Mouse (Mus musculus): ENCODE results near the gene Ash1l. TPM values are rescaled to one million over a fixed set of nuclear protein-coding genes. Genes with fewer than 3 reads are reported as not detected.

The Ash1l gene
- total RNA-seq (2022) = 10 to 100 TPM; 40.2 to 43.4 (median 42.0) TPM

DNA sequence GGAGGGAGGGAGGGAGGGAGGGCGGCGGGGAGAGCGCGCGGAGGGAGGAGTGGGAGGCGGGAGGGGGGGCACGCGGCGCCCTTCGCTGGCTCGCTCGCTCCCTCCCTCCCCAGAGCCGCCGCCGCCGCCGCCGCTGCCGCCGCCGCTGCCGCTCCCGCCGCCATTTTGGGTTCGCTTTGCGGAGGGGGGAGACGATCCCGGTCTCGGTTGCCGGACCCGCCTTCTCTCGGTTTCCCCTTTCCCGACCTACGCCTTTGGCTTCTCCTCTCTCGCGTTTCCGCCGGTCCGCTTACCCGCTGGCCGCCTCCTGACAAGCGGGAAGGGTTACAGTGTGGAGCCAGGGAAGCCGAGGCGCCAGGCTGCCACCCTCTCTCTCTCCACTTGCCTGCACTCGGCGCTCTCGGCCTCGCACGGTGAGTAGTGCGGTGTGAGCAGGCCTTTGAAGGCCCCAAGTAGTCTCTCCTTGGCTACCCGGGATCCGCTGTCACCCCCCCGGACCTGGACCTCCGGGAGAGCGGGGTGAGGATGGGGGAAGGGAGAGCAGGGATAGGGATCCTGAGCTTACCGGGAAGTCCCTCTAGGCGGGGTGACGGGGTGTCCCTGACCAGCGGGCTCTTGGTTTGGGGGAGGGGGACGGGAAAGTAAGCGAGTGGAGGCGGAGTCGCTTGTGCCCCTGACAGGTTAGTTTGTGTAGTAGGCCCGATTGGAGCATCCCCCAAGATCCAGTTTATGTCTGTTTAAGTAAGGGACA lies at the start of gene Ash1l, which contains the start of gene Dap3:
Ash1l (plus strand) TSS at position 47 of the 751 bp plus-strand sequence.
Dap3 (minus strand) TSS at position 606 of the 751 bp plus-strand sequence.
- peak; percentile 69 for DNase-seq (ENCODE audit: low spot score)

DNA sequence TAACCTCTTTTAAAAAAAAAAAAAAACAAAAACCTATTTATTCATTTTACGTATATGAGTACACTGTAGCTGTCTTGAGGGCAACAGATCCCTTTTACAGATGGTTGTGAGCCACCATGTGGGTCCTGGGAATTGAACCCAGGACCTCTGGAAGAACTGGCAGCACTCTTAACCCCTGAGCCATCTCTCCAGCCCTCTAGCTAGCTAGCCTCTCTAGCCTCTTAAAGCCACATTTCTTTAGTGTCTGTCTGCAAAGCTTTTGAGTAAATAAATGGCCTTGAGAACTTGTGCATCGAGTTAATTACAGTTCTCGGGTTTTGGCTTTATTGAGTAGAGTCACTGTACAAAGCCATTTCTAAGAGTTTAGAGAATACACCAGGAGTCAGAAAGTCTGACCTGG lies 45.6 kb upstream of the Ash1l start:
- no peak for DNase-seq (ENCODE audit: low spot score)

- no peak for DNase-seq (ENCODE audit: low spot score)
Measured at GRCm38 (mm10) chr3:88905209-88905608, 45.2 kb upstream of the Ash1l start.

- no peak for DNase-seq (ENCODE audit: low spot score)
Measured at GRCm38 (mm10) chr3:88905741-88906140, 44.7 kb upstream of the Ash1l start.

DNA sequence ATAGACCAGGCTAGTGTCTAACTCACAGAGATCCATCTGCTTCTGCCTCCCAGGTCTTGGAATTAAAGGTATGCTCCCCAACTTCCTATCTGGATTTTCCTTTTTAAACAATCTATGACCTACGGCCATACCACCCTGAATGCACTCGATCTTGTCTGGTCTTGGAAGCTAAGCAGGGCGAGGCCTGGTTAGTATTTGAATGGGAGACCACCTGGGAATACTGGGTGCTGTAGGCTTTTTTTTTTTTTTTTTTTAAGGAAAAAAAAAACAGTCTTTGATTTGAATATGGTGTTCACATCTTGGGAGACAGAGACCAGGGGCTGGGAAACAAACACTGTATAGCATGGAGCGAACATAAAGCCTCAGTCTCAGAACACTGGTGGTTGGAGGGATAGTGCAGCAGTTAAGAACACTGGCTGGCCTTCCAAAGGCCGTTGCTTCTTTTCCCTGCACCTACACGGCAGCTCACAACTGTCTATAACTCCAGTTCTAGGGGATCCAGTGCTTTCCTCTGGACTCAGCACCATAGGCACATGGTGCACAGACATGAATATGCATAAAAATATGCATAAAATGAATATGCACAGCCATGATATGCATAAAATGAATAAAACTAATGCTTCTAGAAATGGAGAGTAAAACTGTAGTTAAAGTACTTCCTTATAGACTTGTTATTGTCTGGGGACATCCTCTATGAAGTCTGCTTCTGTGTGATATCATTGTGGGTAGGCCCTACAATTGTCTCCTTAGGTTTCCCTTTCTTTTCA lies 43.8 kb upstream of the Ash1l start:
- no peak for DNase-seq (ENCODE audit: low spot score)

GRCm38 (mm10) chr3:88912585-88912984 lies 37.8 kb upstream of the Ash1l start:
- no peak for DNase-seq (ENCODE audit: low spot score)

DNA sequence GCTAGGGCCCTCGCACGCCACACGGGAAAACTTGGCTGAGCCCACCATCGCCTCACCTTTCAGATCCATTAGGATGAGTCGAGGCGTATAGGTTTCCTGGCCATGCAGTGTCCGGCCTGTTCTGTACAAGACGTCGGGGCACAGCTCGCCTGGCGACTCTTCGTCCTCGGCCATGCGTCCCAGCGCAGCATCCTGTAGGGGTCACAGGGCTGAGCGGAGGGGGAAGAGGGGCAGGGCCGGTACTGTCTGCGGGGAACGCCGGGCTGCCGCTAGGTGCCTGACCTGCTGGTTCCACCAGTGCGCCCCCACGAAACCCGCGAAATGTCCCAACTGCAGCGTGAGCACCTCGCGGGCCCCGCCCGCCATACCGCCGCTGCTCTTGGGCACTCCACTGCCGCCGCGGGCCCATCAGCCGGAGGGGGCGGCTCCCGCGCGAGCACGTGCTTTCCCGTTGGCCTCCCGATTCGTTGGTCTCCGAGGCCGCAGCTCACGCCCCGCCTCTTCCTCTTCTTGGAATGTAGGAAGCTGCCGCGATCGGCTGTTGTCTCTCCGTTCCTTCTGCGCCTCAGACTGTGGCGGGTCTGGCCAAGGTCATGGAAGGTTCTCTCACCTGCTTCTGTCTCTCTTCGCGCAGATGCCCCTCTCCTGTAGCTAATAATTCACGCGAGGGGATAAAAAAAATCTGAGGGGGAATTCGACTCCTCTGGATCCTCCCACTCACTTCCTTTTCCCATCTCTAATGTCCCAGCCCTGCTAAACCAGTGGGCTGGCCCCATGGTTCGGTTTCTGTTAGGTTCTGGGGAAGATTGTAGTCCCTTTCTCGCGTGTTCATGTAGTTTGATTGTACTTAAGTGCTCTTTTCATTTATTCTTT lies 36.7 kb upstream of the Ash1l start, which contains the start of gene Msto1:
Msto1 (minus strand) TSS at position 489 of the 873 bp plus-strand sequence.
- peak; percentile 92 for DNase-seq (ENCODE audit: low spot score)

DNA sequence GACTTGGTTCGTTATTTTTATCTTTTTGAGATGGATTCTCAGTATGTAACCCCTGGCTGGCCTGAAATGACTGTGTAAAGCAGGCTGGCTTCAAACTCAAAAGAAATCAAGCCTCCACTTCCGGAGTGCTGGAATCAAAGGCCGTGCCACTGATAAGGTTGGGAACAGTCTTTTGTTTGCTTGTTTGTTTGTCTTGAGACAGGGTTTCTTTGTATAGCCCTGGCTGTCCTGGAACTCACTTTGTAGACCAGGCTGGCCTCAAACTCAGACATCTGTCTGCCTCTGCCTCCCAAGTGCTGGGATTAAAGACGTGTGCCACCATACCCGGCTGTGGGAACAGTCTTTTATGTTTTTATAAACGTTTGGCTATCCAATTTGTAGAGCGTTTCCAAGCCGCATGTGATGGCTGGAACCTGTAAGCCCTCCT lies 36.0 kb upstream of the Ash1l start:
- no peak for DNase-seq (ENCODE audit: low spot score)

GRCm38 (mm10) chr3:88918981-88919380 lies 31.4 kb upstream of the Ash1l start:
- no peak for DNase-seq (ENCODE audit: low spot score)

- DNase-seq (ENCODE audit: low spot score) = no peak
Measured at GRCm38 (mm10) chr3:88921411-88921810, 29.0 kb upstream of the Ash1l start.

GRCm38 (mm10) chr3:88923989-88924591 lies 26.3 kb upstream of the Ash1l start:
- DNase-seq (ENCODE audit: low spot score) = peak; percentile 12

GRCm38 (mm10) chr3:88925651-88926050 lies 24.8 kb upstream of the Ash1l start:
- DNase-seq (ENCODE audit: low spot score) = no peak

DNA sequence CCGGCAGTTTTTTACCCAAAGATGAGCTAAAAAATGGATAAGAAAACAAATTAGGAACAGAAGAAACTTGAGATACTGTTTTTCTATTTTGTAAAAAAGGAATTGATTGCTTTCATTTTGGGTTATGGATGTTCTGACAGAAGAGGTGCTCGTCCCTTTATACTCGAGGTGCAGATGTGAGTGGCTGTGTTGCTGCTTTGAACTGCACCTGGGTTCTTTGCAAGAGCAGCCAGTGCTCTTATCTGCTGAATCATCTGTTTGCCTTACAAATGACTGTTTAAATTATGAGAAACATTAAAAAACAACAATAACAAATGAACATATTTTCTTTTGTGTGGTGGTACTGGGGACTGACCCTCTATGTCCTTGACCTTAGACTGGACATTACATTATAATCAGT lies 20.9 kb upstream of the Ash1l start:
- no peak for DNase-seq (ENCODE audit: low spot score)

DNA sequence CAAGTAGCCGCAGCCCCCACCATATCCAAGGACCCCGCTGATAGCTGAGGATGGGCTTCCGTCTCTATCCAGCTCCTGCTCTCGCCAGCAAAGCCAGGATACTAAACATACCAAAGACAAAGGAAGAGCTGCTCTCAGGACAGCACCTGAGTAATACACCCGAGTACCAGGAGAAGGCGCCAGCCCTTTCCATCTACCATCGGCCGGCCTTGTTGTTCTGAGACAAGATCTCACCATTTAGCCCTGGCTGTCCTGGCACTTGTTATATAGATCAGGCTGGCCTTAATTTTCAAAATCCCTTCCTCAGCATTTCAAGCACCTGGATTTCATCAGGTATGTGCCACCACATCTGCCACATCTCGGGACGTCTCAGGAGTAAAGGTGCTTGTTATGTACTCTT lies 11.4 kb upstream of the Ash1l start:
- no peak for DNase-seq (ENCODE audit: low spot score)

DNA sequence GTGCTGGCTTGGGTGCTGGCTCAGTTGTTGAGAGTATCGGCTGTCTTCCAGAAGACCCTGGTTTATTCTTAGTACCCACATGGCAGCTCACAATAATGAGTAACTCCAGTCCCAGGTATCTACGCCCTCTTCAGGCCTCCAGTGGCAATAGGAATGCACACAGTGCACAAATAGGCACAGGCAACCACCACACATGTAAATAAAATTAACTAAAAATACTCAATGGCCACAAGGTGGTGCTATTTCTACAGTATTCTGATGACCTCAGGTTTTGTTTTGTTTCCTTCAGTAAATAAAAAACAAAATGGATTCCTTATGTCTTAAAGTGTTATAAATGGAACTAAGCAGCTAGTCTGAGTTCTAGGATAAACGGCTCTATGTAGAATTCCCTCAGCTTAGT lies 10.7 kb upstream of the Ash1l start:
- DNase-seq (ENCODE audit: low spot score) = peak; percentile 38

DNA sequence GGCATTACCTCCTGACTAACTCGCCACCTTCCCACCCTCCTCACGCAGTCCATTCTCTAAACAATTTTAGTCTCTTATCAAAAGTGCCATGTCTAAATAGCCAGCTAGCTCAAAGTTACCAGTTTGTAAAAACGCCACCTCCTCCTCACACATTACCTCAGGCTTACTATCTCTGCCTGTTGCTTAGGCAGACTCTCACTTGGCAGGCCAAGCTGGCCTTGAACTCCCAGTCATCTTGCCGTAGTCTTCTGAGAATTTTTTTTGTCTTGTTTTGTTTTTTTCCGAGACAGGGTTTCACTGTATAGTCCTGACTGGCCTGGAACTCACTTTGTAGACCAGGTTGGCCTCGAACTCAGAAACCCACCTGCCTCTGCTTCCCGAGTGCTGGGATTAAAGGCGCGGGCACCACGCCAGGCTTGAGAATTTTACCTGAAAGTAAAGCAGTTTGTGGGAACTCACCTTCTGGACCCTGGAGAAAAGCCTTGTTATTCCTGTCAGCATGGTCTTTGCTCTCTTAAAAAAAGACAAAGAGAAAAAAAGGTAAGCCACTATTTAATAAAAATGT lies 8.0 kb upstream of the Ash1l start:
- DNase-seq (ENCODE audit: low spot score) = no peak

- no peak for DNase-seq (ENCODE audit: low spot score)
Measured at GRCm38 (mm10) chr3:88944109-88944508, 6.3 kb upstream of the Ash1l start.

DNA sequence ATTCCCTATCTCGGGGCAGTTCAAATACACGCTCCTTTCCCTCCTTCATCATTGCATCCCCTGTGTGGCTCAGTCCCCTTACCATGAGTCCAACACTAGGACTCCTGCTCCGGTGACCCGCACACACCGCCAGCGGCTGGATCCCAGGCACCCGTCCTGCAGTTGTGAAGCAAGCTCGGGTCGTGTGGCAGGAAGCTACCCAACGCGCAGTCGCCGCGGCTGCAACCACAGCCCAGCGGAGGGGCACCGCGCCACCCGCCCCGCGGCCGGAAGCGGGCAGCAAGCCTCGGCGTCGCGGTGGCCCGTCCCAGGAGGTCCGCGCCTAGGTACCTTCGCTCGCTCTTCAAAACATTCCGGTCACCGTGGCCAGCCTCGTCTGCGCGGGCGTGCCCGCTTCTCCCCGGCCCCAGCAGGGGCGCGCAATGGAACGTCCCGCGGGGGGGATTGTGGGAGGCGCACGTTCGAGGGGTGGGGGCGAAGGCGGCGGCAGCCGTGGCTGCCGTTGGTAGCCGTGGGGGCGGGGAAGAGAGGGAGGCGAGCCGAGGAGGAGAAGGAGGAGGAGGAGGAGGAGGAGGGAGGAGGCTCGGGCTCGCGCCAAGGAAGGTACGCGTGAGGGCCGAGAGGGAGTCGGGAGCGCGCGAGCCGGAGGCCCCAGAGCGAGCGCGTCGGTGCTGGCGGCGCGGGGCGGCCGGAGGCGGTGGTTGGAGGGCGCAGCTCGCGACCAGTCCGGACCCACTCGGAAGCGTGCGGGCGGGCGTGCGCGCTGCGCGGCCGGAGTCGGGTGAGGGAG lies 441 bp upstream of the Ash1l start:
- DNase-seq (ENCODE audit: low spot score) = peak; percentile 80

DNA sequence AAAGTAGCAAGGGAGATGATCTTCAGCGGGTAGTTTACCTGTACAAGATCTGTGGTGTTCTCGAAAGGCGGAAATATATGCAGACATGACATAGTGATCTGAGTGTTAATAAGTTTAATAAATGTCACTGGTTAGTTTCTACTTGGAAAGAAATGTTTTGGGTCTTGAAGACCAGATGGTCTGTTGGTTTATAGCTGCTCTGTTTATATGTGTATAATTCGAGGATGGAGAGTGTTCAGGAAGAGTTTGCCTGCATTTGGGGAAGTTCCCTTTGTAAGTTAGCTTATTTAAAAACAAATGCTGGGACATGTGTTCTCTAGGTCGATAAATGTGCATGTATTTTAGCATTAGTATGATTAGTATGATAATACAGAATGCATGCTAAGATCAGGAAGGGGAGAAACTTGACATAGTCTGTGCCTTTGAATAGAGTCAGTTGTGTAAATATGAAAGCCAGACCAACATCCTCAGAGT lies 942 bp downstream of the Ash1l start:
- no peak for DNase-seq (ENCODE audit: low spot score)

GRCm38 (mm10) chr3:88953246-88953645 lies 2.8 kb downstream of the Ash1l start:
- DNase-seq (ENCODE audit: low spot score) = no peak
